Mouse (Mus musculus): ENCODE measurements around the gene Bicra. TPM values are rescaled to one million over a fixed set of nuclear protein-coding genes. Genes with fewer than 3 reads are reported as not detected.
A peak's percentile ranks its signal among the peaks of the same experiment; 100 is the strongest.

The Bicra gene
- total and polyA plus RNA-seq, 3 experiments: 1.1 to 52.1 (median 52.1) TPM

DNA sequence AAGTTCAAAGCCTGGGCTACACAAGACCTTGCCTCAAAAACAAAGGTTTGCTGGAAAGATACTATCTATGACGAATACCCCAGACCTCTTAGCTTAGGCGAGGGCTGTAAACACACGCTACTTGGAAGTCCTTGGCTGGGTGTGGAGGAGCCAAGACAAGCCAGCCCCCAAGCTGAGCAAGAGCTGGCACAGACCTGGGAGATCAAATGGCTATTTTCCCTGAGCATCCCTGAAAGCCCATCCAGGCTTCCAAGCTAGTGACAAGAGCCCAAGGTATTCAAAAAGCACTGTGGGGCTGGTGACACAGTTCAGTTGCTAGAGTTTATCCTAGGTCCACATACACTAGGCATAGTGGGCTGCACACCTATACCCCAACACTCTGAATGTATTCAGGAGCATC lies 2.9 kb upstream of the Bicra start:
- no peak for DNase-seq (ENCODE audit: low spot score)
- ATAC-seq (ENCODE audit: extremely low read depth, insufficient number of reproducible peaks, low FRiP score, poor library complexity, severe bottlenecking): no peak
- Histone ChIP-seq H3K27me3 (ENCODE audit: insufficient read depth, low read length) (no peaks in the 10 kb centered on the region), H3K4me1 (ENCODE audit: insufficient read depth, low read depth, low read length) (peaks cover 59% of the 10 kb centered on the region), H3K4me3 (ENCODE audit: low read depth, low read length) (no peak overlapping the region), H3K36me3 (replicated peaks) (peaks cover 9% of the 10 kb centered on the region), H3K9me3 (replicated peaks) (no peaks in the 10 kb centered on the region)
- no peak for TF ChIP-seq GATA1 (IDR thresholded peaks at IDR 0.05; ENCODE audit: borderline replicate concordance, low read length)
- TF ChIP-seq GATA2 (IDR thresholded peaks at IDR 0.05; ENCODE audit: borderline replicate concordance, low read depth, low read length): no peak
- TF ChIP-seq TAL1 (conservative IDR thresholded peaks at IDR 0.05; ENCODE audit: low read depth, low read length): no peak
- TF ChIP-seq POLR2AphosphoS5 (IDR thresholded peaks at IDR 0.05; ENCODE audit: insufficient replicate concordance, low read depth, low read length): no peak
- TF ChIP-seq CTCF (IDR thresholded peaks at IDR 0.05; ENCODE audit: low read depth, low read length): no peak

DNA sequence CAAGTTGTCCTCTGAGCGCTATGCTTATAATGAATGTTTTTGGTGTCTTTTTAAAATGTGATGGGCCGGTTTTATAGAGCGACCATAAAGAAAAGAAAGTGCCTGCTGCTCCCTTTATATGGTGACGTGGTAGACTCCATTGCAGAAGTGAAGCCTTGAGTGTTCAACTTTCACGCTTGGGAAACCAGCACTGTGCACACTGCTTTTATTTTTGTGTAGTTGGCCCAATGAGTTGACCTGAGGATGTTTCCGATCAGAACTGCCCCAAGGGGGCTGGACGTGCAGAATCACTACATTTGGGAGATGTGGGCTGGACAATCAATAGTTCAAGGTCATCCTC lies 1.8 kb upstream of the Bicra start:
- Histone ChIP-seq H3K4me1 (ENCODE audit: insufficient read depth, low read depth, low read length) (peaks cover 65% of the 10 kb centered on the region), H3K27me3 (ENCODE audit: insufficient read depth, low read length) (no peaks in the 10 kb centered on the region), H3K4me3 (ENCODE audit: low read depth, low read length) (peak overlapping the region; percentile 88; the same call in 1 of the 2 replicates), H3K9me3 (replicated peaks) (no peaks in the 10 kb centered on the region), H3K36me3 (replicated peaks) (peaks cover 20% of the 10 kb centered on the region)
- ATAC-seq (ENCODE audit: extremely low read depth, insufficient number of reproducible peaks, low FRiP score, poor library complexity, severe bottlenecking) (no peak), DNase-seq (ENCODE audit: low spot score) (no peak)
- TF ChIP-seq GATA2 (IDR thresholded peaks at IDR 0.05; ENCODE audit: borderline replicate concordance, low read depth, low read length) (no peak), GATA1 (IDR thresholded peaks at IDR 0.05; ENCODE audit: borderline replicate concordance, low read length) (no peak), CTCF (IDR thresholded peaks at IDR 0.05; ENCODE audit: low read depth, low read length) (no peak), TAL1 (conservative IDR thresholded peaks at IDR 0.05; ENCODE audit: low read depth, low read length) (no peak), POLR2AphosphoS5 (IDR thresholded peaks at IDR 0.05; ENCODE audit: insufficient replicate concordance, low read depth, low read length) (no peak)

DNA sequence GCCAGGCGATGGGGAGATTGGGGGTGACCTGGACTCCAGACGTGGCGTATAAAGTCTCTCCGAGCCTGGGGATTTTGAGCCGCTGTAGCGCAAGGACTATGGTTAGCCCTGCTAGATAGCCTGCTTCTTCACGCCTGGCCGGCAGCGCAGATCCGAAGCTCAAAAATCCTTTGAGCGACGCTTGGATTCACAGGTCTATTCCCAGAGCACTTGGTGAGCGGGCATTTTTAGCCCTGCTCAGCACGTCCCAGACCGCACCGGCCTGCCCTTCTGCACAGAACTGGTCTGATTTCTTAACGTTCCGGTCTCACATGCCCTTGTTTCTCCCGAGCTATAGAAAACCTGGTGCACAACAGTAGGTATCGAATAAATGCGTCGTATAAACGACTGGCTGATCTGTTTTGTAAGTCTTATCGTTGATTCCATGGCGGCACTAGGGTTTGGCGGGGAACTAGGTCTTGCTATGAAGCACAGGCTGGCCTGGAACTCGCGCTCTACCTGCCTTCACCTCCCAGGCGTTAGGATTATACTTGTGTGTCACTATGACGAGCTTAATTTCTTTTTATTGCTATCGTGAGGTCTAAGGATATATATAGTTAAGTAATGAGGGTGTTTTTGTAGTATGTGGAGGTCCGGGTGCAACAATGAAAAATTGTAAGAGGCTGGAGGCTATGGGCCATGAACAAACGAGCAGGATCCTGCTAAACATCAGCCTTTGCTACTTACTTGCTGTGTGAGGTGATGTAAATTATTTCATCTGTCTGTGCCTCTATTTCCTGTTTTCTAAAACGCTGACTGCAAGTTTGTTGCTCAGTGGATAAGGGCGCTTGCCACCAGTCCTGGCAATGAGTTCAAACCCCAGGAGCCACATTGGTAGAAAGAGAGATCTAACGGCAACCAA lies 1.2 kb upstream of the Bicra start:
- Histone ChIP-seq H3K4me3 (ENCODE audit: low read depth, low read length) (peak overlapping the region; percentile 88), H3K9me3 (replicated peaks) (no peaks in the 10 kb centered on the region), H3K4me1 (ENCODE audit: insufficient read depth, low read depth, low read length) (peaks cover 71% of the 10 kb centered on the region), H3K27me3 (ENCODE audit: insufficient read depth, low read length) (no peaks in the 10 kb centered on the region), H3K36me3 (replicated peaks) (peaks cover 23% of the 10 kb centered on the region)
- TF ChIP-seq TAL1 (conservative IDR thresholded peaks at IDR 0.05; ENCODE audit: low read depth, low read length) (no peak), GATA2 (IDR thresholded peaks at IDR 0.05; ENCODE audit: borderline replicate concordance, low read depth, low read length) (no peak), POLR2AphosphoS5 (IDR thresholded peaks at IDR 0.05; ENCODE audit: insufficient replicate concordance, low read depth, low read length) (no peak), GATA1 (IDR thresholded peaks at IDR 0.05; ENCODE audit: borderline replicate concordance, low read length) (no peak), CTCF (IDR thresholded peaks at IDR 0.05; ENCODE audit: low read depth, low read length) (no peak)
- ATAC-seq (ENCODE audit: extremely low read depth, insufficient number of reproducible peaks, low FRiP score, poor library complexity, severe bottlenecking): no peak
- DNase-seq (ENCODE audit: low spot score): no peak

DNA sequence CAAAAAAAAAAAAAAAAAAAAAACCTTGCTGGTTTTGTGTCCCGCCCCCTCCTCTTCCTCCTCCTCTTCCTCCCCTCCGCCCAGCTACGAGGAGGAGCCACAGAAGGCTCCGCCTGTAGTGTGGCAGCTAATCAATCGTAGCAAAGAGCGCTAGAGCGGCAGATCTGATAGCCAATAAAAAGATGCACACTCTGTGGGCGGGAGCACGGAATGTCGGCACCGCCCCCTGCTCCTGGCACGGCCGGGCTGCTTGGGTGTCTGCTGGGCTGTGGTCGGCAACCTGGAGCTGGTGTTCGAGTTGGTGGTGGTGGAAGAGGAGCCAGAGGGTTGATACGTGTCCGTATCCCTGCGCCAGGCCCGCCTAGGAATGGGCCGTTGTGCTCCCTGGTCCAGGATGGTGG lies 443 bp upstream of the Bicra start:
- DNase-seq (ENCODE audit: low spot score) (peak; percentile 82), ATAC-seq (ENCODE audit: extremely low read depth, insufficient number of reproducible peaks, low FRiP score, poor library complexity, severe bottlenecking) (peak; percentile 77)
- H3K36me3 ChIP-seq (replicated peaks): peaks cover 28% of the 10 kb centered on the region
- no peaks in the 10 kb centered on the region for H3K27me3 ChIP-seq (ENCODE audit: insufficient read depth, low read length)
- H3K4me1 ChIP-seq (ENCODE audit: insufficient read depth, low read depth, low read length): peaks cover 69% of the 10 kb centered on the region
- TF ChIP-seq GATA1 (IDR thresholded peaks at IDR 0.05; ENCODE audit: borderline replicate concordance, low read length) (no peak), GATA2 (IDR thresholded peaks at IDR 0.05; ENCODE audit: borderline replicate concordance, low read depth, low read length) (no peak), POLR2AphosphoS5 (IDR thresholded peaks at IDR 0.05; ENCODE audit: insufficient replicate concordance, low read depth, low read length) (no peak), CTCF (IDR thresholded peaks at IDR 0.05; ENCODE audit: low read depth, low read length) (no peak), TAL1 (conservative IDR thresholded peaks at IDR 0.05; ENCODE audit: low read depth, low read length) (no peak)
- peak overlapping the region; percentile 88 for H3K4me3 ChIP-seq (ENCODE audit: low read depth, low read length)
- H3K9me3 ChIP-seq (replicated peaks): no peaks in the 10 kb centered on the region

DNA sequence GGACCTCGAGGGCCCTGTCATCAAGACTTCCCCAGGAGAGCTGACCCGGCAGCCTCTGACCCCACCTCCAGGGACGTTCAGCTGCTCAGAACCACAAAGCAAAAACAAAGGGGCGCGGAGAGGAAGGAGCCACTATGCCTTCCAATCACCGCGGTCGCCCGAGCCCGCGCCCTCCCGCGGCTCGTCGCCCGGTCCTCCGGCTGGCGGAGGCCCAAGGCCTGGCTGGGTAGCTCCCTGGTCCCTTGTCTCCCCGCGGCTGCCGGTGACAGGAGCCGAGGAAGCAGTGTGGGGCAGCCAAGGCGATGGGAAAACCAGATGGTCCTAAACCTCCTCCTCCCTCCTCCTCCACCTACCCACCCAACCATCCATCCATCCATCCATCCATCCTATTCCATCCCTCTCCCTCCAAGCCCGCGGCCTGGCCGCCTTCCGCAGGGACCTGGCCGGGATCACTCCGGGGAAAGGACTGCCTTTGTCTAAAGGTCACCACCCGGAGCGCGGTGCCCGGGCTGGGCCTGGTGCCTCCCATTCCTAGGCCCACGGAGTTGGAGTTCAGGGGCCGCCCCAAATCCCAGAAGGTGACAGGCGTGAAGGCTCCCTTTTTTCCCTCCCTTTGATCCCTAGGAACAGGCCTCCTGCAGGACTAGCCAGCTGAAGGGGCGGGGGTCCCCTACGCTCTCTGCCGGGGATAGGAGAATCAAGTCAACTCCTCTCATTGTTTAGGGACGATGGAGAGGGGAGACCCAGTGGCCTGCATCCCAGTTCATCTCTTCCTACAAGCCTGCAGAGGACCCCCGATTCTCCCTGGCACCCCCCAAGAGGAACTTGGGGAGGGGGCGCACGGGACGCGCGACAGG lies 1.0 kb downstream of the Bicra start:
- H3K4me3 ChIP-seq (ENCODE audit: low read depth, low read length): peak overlapping the region; percentile 88
- no peaks in the 10 kb centered on the region for H3K27me3 ChIP-seq (ENCODE audit: insufficient read depth, low read length)
- H3K9me3 ChIP-seq (replicated peaks): no peaks in the 10 kb centered on the region
- H3K4me1 ChIP-seq (ENCODE audit: insufficient read depth, low read depth, low read length): peaks cover 69% of the 10 kb centered on the region
- DNase-seq (ENCODE audit: low spot score) (peak; percentile 58), ATAC-seq (ENCODE audit: extremely low read depth, insufficient number of reproducible peaks, low FRiP score, poor library complexity, severe bottlenecking) (peak; percentile 23; the same call in 1 of the 2 replicates)
- TF ChIP-seq GATA2 (IDR thresholded peaks at IDR 0.05; ENCODE audit: borderline replicate concordance, low read depth, low read length): no peak
- TF ChIP-seq GATA1 (IDR thresholded peaks at IDR 0.05; ENCODE audit: borderline replicate concordance, low read length): no peak
- TF ChIP-seq CTCF (IDR thresholded peaks at IDR 0.05; ENCODE audit: low read depth, low read length): no peak
- no peak for TF ChIP-seq TAL1 (conservative IDR thresholded peaks at IDR 0.05; ENCODE audit: low read depth, low read length)
- TF ChIP-seq POLR2AphosphoS5 (IDR thresholded peaks at IDR 0.05; ENCODE audit: insufficient replicate concordance, low read depth, low read length): no peak
- H3K36me3 ChIP-seq (replicated peaks): peaks cover 40% of the 10 kb centered on the region

DNA sequence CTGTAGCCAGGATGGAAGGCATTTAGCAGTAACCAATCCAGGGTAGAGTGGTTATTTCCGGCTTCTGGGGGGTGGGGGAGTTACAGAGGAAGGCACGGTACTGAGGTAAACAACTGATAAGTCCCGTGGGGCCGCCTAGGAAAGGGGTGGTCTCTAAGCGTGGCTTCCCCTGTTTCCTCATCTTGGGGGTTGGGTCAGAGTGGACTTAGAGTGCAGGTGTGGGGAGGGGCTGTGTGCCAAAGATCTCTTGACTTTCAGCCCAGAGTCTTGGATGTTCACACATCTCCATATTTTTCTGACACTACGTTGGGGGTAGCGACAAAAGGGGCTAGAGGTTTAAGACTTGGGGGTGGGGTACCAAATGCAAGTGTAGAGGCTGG lies 1.6 kb downstream of the Bicra start:
- TF ChIP-seq POLR2AphosphoS5 (IDR thresholded peaks at IDR 0.05; ENCODE audit: insufficient replicate concordance, low read depth, low read length) (no peak), GATA1 (IDR thresholded peaks at IDR 0.05; ENCODE audit: borderline replicate concordance, low read length) (no peak), CTCF (IDR thresholded peaks at IDR 0.05; ENCODE audit: low read depth, low read length) (no peak), GATA2 (IDR thresholded peaks at IDR 0.05; ENCODE audit: borderline replicate concordance, low read depth, low read length) (no peak), TAL1 (conservative IDR thresholded peaks at IDR 0.05; ENCODE audit: low read depth, low read length) (no peak)
- ATAC-seq (ENCODE audit: extremely low read depth, insufficient number of reproducible peaks, low FRiP score, poor library complexity, severe bottlenecking) (peak; percentile 45), DNase-seq (ENCODE audit: low spot score) (peak; percentile 69)
- H3K36me3 ChIP-seq (replicated peaks): peaks cover 43% of the 10 kb centered on the region
- no peaks in the 10 kb centered on the region for H3K27me3 ChIP-seq (ENCODE audit: insufficient read depth, low read length)
- H3K4me3 ChIP-seq (ENCODE audit: low read depth, low read length): peak overlapping the region; percentile 88
- peaks cover 65% of the 10 kb centered on the region for H3K4me1 ChIP-seq (ENCODE audit: insufficient read depth, low read depth, low read length)
- H3K9me3 ChIP-seq (replicated peaks): no peaks in the 10 kb centered on the region
